Mouse (Mus musculus): Measurements from ENCODE around the gene Foxp1.

The Foxp1 gene

DNA sequence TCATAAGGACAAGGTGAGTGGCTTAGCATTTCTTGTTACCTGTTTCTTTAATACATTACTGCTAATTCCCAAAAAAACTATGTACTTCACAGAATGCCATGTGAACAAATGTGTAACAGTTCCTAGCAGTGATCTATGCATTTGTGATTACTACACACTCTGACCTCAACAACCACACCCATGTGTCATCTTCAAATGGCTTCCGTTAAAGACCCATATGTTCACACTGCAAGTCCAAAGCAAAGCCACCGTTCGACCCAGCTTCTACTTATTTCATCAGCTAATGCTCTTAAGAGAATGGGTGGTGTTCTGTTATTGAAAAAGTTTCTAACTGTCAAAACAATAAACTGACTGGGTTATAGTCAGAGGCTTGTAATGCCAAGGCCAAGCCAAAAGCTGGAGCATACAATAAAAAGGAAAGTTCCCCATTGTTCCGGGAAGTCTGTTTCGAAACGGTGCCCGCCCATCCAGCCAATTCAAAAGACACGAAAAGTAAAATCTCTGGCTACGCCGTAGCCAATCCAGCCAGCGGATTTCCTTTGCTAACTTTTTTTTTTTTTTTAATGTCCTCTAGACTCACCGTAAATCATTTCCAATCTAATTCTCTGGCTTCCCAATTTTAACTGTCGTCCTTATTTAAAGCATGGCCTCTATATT, 187.2 kb downstream of the Foxp1 start:
- peak; percentile 26 to 36 for DNase-seq (ENCODE audit: low read depth in 1 of 2, low spot score in 2 of 2)

DNA sequence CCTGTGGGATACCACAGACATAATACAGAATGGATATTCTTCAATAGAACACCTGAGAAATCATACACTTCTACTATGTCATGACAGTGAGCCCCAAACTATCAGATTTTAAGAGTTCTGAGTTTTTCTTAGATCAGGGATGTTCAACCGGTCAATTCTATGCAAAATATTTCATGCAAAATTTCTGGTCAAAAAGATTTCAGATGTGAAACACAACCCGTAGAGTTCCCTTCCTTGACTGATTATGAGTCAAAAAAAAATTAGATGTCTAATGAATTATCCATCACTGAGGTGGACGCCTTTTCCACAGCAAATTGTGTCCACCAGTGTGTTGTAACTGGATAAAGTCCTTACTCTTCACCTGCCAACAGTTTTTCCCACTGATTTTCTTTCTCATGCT, 188.3 kb downstream of the Foxp1 start:
- no peak for DNase-seq (ENCODE audit: low read depth in 1 of 2, low spot score in 2 of 2)

DNA sequence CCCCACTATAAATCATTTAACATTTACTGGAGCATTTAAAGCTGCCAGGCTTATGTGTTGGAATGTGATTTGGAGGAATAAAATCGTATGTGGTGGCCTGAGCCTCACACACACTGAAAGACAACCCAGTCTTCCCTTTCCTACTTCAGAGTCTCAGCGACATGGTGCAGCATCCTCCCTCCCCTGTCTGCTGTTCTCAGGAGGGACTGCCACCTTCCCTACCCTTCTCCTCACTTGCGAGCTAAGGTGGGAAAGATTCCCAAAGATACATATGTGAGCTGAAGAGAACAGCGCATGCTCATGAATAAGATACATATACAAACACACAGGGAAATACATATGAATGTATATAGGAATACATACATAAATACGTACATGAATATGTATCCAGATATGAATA, 189.4 kb downstream of the Foxp1 start:
- DNase-seq (ENCODE audit: low read depth in 1 of 2, low spot score in 2 of 2), result no peak

DNA sequence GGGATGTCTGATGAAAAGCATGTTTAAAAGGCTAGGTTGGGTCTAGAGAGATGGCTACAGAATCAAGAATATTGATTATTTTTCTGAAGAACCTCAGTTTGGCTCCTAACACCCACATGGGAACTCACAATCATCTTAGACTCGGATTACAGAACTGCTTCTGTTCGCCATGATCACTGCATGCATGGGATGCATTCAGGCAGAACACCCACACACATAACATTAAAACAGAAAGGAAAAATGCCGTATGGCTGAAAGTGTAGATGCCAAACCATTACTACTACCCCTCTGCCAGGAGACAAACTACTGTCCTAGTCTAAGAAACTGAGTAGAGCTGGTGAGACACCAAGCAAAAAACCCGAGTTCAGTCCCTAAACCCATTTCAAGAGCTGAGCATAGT, 192.4 kb downstream of the Foxp1 start:
- no peak for DNase-seq (ENCODE audit: low read depth in 1 of 2, low spot score in 2 of 2)

DNA sequence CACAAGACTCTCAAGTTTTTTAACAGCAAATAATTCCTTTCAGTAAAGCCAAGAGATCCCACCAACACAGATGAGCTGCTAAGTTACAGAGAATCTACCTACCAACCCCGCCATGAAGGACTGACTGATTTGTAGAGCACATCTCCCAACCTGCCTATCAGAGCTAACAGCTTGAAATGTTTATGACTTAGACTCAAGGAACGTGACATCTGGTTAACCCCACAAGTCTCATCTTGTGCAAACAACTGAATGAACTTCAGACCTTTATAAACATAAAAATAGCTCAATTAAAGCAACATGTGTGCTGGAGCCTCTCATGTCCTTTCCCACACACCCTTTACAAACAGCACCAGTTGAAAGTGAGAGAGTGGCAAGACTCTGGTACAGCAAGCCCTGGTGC, 193.9 kb downstream of the Foxp1 start:
- DNase-seq (ENCODE audit: low read depth in 1 of 2, low spot score in 2 of 2), result no peak

DNA sequence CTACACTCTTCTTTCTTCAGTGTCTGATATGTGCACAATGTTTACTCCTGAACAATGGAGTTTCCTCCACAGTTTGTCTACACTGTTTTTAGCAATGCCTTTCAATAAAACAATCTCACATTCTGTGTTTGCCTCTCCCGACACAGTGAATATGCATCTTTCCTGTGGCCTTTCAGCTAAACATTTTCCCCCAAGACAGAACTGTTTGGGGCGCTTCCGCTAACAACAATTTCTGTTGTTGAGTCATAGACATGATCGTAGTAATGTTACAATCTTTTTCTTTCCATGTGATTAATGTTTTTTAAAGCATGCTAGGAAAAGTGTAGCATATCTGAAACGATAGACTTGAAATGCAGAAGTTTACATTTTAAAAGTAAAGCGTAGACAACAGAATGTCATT, 194.4 kb downstream of the Foxp1 start:
- DNase-seq (ENCODE audit: low read depth in 1 of 2, low spot score in 2 of 2), result no peak

DNA sequence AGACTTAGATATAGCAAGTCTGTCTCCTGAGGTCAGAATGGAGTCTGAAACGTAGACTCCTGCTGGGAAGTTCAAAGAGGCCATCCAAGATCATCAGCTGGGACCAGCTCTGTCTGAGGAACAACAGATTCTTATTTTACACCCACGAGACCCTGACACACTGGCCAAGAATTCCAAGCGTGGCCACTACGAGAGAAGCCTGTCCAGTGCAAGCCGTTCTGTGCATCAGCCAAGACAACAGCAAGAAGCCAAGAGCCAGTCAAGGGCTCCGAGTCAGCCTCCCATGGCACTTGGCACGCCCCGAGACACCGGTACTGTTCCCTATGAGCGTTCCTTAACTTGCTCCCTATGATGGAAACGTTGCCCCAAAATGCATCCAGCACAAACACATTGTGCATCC, 194.8 kb downstream of the Foxp1 start:
- DNase-seq (ENCODE audit: low read depth in 1 of 2, low spot score in 2 of 2), result no peak

DNA sequence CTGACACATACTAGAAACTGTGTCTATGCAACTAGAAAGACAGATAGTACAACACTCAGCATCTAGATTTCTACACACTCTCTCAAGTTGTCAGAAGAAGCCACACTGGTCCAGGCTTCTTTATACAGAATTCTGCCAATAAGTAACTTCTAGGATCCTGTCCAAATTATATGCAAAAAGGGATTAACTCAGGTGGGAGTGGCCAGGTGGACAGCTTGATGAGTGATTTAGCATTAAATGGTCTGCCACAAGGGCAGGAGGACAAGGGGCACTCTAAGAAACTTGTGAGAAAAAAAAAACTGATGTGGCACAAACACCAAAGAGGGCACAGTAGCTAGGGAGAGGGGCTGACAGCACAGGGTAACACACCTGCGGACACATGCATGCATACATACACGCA, 196.6 kb downstream of the Foxp1 start:
- no peak for DNase-seq (ENCODE audit: low read depth in 1 of 2, low spot score in 2 of 2)

DNA sequence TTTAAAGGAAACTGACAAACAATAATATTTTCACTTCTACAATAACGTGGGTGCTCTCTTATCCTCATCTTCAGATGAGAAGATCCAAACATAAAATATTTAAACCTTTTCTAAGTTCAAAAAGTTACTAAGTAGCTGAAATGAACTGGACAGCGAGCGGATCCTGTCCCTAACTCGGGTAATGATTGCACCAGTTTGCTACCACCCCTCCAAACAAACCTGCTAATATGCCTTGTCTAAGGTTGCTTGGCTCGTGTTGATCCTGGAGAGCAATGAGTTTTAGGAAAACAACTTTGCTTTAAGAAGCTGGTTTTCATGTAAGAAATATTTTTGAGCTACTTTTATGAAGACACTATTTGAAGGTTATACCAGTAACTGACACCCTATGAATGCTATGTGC, 197.1 kb downstream of the Foxp1 start:
- no peak for DNase-seq (ENCODE audit: low read depth in 1 of 2, low spot score in 2 of 2)

DNA sequence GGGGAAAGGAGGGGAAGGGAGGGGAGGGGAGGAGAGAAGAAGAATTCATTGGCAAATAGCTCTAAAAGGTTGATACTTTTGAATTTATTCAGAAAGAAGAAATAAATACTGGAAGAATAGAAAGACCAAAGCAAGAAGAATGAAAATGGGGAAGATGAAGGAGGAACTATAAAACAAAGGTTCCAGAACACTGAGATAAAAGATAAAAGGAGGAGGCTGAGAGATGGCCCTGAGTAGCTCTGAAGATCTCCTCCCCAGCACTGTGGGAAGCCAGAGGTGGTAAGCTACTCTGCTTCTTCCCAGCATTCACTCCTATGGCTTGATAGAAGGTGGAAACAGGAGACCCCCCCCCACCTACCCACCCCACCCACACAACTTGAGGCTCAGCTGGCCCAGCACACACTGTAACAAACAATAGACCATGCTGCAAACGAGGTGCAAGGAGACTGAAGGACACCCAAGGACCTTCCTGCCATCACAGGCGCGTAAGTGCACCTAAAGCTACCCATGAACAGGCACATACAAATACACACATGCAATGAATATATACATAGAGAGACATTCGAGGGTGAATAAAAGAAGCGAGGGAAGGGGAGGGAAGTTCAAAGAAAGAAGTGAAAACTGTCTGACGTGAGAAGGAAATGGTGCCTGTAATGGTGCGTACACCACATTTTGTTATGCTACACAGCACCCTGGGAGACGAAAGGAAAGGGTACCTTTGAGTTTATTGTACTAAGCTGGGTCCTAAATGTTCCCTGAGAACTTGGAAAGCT, 200.2 kb downstream of the Foxp1 start:
- DNase-seq (ENCODE audit: low read depth in 1 of 2, low spot score in 2 of 2), result no peak

DNA sequence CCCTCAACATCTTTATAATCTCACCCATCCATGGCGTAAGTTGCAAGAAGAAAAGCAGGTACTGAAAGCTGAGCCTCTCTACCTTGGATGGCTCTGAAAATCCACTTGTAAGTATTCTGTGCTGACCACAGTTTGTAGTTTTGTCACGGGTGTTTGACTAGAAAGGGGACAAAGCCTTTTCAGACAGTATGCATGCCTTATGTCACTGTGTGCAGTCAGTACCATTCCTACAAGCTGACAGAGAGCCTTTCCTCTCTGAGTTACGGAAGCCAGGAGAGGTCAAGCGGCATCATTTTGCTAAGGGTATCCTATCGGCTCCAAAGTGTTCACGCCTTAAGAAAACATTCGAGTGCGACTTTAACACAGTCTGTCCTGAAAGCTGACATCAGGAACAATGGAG, 202.1 kb downstream of the Foxp1 start:
- DNase-seq (ENCODE audit: low read depth in 1 of 2, low spot score in 2 of 2), result no peak

DNA sequence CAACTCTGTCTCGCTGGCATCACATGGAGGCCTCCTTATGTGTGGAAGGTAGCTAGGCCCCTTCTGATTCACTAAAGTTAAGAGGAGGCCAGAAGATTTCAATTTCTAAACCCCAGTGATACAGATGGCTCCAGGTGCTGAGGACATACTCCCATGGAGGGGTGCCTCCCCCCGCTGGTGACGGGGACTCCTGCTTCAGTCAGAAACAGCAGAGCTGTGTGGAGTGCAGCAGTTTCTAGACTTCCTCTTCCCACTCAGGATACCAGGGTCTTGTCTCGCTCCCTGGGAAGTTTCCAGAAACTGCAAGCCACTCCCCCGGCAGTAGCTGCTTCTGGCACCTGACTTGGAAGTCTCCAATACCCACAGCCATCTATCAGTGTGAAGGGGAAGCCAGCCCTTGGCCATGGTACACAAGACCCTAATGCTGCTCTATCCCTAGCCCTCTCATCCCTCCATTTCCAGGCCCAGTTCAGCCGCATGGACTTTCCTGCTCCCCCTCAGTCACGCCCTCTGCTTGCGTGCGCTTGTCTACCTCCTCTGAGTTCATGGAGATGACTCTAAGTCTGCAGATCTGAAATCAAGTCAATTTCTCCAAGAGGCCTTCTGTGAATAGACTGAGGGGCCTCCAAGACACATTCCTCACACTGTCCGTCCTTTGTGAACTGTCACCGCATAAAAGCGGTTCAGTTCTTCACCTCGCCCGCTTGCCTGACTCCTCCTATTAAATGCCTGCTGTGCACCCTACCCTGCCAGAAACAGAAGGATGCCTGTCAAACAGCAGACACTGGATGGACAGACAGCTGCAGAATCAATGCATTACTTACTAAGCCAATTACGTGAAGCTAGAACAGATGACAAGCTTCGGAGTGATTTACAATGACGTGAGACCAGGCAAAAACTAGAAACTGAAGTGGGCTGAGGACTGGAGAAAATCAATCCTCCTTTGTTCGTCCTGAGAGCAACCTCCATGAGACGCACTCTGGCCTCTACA, 202.8 kb downstream of the Foxp1 start:
- no peak for DNase-seq (ENCODE audit: low read depth in 1 of 2, low spot score in 2 of 2)

DNA sequence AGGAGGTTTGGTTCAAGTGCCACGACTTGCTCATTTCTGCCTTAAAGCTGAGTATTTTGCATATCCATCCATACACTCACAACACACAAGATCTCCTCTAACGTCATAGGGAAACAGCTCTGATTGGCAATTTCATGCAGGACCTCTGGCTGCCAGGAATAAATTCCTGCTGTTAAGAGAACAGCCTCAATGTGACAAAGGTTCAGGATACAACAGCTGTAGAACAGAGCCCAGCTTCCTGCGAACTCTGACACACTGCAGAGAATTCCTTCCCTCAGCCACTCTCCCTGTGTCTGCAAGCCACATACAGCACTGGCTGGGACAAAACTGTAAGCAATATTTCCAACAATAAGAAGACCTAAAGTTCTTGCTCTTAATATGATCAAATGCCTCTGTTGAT, 207.8 kb downstream of the Foxp1 start:
- DNase-seq (ENCODE audit: low read depth in 1 of 2, low spot score in 2 of 2), result no peak

DNA sequence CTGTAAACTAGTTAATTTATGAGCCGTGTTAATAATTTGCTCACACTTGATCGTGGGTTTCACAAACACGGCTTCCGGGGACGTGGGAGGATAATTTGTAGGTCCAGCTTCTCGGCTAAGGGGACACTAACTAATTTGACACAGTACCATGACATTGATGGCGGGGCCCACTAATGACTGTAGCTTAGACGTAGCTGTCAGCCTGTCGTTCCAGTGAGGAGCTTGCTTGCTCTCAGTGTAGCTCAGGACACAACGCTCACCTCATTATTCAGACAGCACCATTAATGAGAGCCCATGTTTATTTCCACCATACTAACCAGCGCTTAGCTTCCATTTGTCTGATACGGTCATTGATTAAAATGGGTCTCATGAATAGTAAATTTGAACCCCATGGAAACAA, 212.0 kb downstream of the Foxp1 start:
- no peak for DNase-seq (ENCODE audit: low read depth in 1 of 2, low spot score in 2 of 2)

DNA sequence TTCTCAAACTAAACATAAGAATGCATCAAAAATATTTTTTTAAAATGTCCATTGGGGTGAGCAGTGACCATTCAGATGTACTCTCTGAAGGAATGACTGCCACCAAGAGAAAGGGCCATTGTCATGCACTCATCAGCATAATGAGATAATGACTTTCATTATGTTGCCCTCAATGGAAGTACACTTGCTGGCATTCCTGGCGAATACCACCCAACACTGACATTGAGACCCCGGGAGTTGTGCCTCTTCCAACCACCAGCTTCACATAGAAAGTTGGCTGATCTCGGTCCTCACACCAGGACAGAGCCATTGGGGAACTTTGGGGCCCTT, 212.4 kb downstream of the Foxp1 start:
- DNase-seq (ENCODE audit: low read depth in 1 of 2, low spot score in 2 of 2), result no peak

DNA sequence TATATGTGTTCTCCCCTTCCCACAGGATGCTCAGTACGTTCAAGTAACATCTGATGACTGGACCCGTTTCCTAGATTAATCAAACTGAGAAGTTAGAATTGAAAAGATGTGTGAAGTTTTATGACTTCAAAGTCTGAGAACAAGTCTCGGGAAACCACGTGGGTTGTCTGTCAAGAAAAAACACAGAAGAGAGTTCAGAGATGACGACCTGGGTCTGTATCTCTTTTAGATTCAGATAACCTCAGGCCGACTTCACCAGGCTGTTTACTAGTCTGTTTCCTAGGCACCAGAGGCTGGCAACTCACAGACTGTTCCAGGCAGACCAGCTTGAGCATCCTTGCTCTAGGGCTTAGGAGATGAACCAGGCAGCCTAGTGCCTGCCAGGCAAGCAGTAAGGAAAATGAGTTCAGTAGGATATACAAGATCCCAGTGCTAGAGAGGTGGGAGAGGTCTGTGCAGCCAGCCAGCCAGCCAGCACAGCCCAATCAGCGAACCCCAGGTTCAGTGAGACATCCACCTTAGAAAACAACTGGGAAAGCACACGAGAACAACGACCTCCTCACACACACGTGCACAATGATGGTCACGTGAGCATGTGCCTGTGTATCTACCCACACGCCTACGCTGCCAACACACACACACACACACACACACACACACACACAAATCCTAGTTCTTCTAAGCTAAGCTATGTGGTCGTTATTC, 212.9 kb downstream of the Foxp1 start:
- no peak for DNase-seq (ENCODE audit: low read depth in 1 of 2, low spot score in 2 of 2)

DNA sequence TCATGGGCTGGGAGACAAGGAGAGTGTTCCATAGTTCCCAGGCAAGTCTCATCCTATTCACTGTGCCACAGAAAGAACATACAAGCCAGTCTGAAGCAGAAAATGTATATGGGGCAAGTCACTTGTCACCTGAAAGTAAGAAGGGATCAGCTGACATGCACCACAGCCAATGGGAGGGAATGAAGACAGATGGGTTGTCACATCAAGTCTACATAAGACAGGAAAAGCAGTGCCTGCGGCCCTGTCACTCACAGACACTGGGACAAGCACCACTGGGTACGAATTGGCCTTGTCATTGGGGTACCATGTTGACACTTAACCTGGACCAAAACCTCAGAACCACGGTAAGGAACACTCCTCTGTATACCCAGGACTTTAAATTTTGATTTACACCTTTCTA, 216.8 kb downstream of the Foxp1 start:
- DNase-seq (ENCODE audit: low read depth in 1 of 2, low spot score in 2 of 2), result no peak

DNA sequence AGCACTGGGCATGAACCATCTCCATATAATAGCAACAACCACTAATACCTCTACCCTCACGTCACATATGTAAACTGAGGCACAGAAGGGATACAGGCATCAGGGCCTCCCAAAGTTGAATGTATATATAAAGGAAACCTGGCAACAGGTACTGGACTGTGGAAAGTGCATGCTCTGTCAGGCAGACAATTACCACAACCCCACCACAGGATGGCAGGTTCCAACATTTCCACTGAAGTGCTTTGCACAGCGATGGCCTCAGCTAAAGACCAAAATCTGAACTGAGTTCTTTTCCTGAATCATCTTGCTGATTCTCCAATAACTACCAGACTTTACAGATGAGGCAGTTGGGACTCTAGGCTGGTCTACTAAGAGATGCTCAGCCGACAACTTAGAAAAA, 217.3 kb downstream of the Foxp1 start:
- DNase-seq (ENCODE audit: low read depth in 1 of 2, low spot score in 2 of 2), result no peak

DNA sequence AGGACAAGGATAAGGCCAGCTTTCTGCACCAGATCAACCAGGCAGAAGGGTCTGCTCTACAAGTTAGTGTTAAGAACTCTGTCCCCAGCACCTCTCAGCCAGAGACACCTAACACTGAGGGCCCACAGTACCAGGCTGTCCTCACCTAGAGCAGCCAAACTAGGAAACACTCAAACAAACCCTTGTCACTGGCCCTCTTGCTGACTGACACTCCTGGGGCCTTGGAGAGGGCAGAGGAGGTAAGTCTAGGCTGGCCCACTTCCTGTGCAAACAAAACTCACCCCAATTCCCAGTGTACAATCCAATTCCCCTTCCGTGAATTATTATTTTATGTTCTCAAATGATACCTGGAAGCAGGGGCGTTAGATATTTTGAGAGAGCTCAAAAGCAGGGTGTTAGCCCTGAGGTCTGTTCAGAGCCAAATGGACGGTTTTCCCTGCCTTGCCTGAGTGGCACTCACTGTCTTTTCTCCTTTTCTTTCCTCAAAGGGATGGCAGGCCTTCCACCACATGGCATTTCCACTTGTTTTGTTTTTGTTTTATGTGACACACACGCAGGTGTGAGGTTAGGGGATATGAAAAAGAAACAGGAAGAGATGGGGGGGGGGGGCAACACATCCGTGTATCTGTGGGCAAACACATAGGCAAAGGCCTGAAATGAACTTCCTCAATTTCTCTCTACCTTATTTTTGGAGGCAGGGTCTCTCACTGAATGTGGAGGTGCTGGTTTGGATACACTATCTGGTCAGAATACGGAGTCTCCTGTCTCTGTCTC, 219.7 kb downstream of the Foxp1 start:
- DNase-seq (ENCODE audit: low read depth in 1 of 2, low spot score in 2 of 2), result no peak

DNA sequence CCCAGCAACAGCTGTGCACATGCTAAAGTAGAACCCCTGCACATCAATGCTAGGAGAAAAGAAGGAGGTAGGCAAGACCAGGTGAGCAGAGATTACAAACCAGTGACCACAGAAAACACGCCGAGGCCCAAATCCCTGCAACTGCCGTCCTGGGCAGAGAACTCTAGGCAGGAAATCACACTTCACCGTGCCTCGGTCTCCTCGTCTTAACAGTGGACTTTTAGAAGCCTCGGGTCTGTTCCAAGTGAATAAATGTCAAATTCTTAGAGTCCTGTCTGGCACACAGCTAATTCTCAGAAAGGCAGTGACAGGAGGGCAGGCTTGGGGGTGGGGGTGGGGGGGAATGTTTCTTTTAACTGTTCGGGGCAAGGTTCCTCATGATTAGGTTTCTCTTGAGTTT, 220.6 kb downstream of the Foxp1 start:
- no peak for DNase-seq (ENCODE audit: low read depth in 1 of 2, low spot score in 2 of 2)

DNA sequence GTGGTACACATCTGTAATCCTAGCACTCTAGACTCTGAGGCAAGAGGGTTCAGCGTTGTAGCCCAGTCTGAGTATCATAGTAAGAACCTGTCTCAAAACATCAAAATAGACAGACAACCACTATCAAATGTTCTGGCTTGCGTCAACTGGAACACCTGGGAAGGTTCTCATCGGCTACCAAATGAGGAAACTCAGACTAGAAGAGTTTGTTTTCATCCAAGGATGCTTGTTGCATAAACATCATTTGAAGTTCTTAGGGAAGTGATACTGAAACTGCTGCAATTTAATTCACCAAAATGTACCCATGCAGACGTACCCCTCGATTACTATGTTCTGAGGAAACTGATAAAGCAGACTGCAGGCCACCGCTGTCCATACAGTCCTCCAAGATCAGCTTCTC, 222.3 kb downstream of the Foxp1 start:
- peak in 1 of 2 experiments; percentile 9 for DNase-seq (ENCODE audit: low read depth in 1 of 2, low spot score in 2 of 2)

All from monocyte, adult 2 months (primary cell).